Comparison of ENCODE assay signal across 8 mouse cellular contexts in genomic region chr10:60685764-60686640, GRCm38 (mm10). TPM values are rescaled to one million over a fixed set of nuclear protein-coding genes. Genes with fewer than 3 reads are reported as not detected.
DNase-seq lines count a peak whose midpoint lies in the region; ATAC-seq and TF ChIP-seq lines count a peak whose summit lies in the region.

No protein-coding gene starts in this region.

- ATAC-seq in lung, embryonic 16.5 days (ENCODE audit: low read depth) = no peak
- no peak for ATAC-seq in intestine, embryonic 16.5 days
- ATAC-seq in granulocyte monocyte progenitor cell, adult 5-6 weeks (replicated peaks; ENCODE audit: poor library complexity, severe bottlenecking) = no peak

- intact Hi-C loops in gastrocnemius, postnatal 36 days (cut with DNase I) = loop anchor here (2.0 kb wide), 1 partner anchor 153 kb away; no protein-coding TSS in a partner anchor

- TF ChIP-seq POLR2A in small intestine, adult 2 months (IDR thresholded peaks at IDR 0.05; ENCODE audit: low read depth, low read length) = no peak

- peak; percentile 18 to 56 for DNase-seq in adrenal gland, adult (ENCODE audit: inconsistent age in 2 of 2, low spot score in 1 of 2)
- DNase-seq in adrenal gland, postnatal 4 days (ENCODE audit: low spot score in 2 of 2) = no peak
- no peak for DNase-seq in lung, postnatal 10 days
- no peak for DNase-seq in gastrocnemius, postnatal 36 days

- H3K4me2 ChIP-seq in lung, embryonic 16.5 days (ENCODE audit: low read depth, low read length) = peak overlapping the region; percentile 100
- H3K4me2 ChIP-seq in intestine, embryonic 16.5 days (ENCODE audit: low read depth, low read length) = peak overlapping the region; percentile 99

- H3K4me1 ChIP-seq in lung, embryonic 16.5 days (replicated peaks; ENCODE audit: control insufficient read depth, insufficient read depth, low read length) = peaks cover 8% of the 10 kb centered on the region
- H3K4me1 ChIP-seq in intestine, embryonic 16.5 days (ENCODE audit: control insufficient read depth, insufficient read depth, low read length) = peaks cover 11% of the 10 kb centered on the region
- peaks cover 8% of the 10 kb centered on the region; the same call in 1 of the 2 replicates for H3K4me1 ChIP-seq in small intestine, adult 2 months (ENCODE audit: control insufficient read depth, insufficient read depth, insufficient read length, low read length)

- H3K9ac ChIP-seq in lung, embryonic 16.5 days (ENCODE audit: low read length) = no peak overlapping the region
- H3K9ac ChIP-seq in intestine, embryonic 16.5 days (ENCODE audit: low read depth, low read length) = no peak overlapping the region

- H3K27me3 ChIP-seq in lung, embryonic 16.5 days (ENCODE audit: control insufficient read depth, insufficient read depth, low read depth, low read length) = peaks cover 60% of the 10 kb centered on the region
- peaks cover 41% of the 10 kb centered on the region for H3K27me3 ChIP-seq in intestine, embryonic 16.5 days (replicated peaks; ENCODE audit: control insufficient read depth, insufficient read depth, low read length)
- peaks cover 32% of the 10 kb centered on the region for H3K27me3 ChIP-seq in small intestine, adult 2 months (ENCODE audit: control insufficient read depth, insufficient read depth, low read length)

- no peak overlapping the region for H3K27ac ChIP-seq in lung, embryonic 16.5 days (ENCODE audit: low read length)
- H3K27ac ChIP-seq in intestine, embryonic 16.5 days (ENCODE audit: low read length) = no peak overlapping the region
- no peak overlapping the region for H3K27ac ChIP-seq in small intestine, adult 2 months (ENCODE audit: insufficient read depth, low read depth, low read length)

- no peaks in the 10 kb centered on the region for H3K36me3 ChIP-seq in lung, embryonic 16.5 days (ENCODE audit: control insufficient read depth, insufficient read depth, low read length)
- no peaks in the 10 kb centered on the region for H3K36me3 ChIP-seq in intestine, embryonic 16.5 days (ENCODE audit: control insufficient read depth, insufficient read depth, low read length)
- H3K36me3 ChIP-seq in small intestine, adult 2 months (ENCODE audit: control insufficient read depth, insufficient read depth, low read length) = no peaks in the 10 kb centered on the region

- peak overlapping the region; percentile 69 for H3K4me3 ChIP-seq in lung, embryonic 16.5 days (ENCODE audit: low read length)
- peak overlapping the region; percentile 65 for H3K4me3 ChIP-seq in intestine, embryonic 16.5 days (ENCODE audit: low read length)
- H3K4me3 ChIP-seq in small intestine, adult 2 months (ENCODE audit: low read depth, low read length) = peak overlapping the region; percentile 58

- H3K9me3 ChIP-seq in lung, embryonic 16.5 days (ENCODE audit: control insufficient read depth, low read length) = no peaks in the 10 kb centered on the region
- no peaks in the 10 kb centered on the region for H3K9me3 ChIP-seq in intestine, embryonic 16.5 days (ENCODE audit: control insufficient read depth, low read length)

- TF ChIP-seq CTCF in small intestine, adult 2 months (IDR thresholded peaks at IDR 0.05; ENCODE audit: extremely low read depth, insufficient read length, insufficient replicate concordance, low read depth, low read length) = no peak

- 4% methylated on average over 50 of the region's 50 CpGs for WGBS in lung, embryonic 16.5 days
- WGBS in intestine, embryonic 16.5 days = 6% methylated on average over 50 of the region's 50 CpGs
- WGBS in small intestine, adult 2 months = 8% methylated on average over 50 of the region's 50 CpGs

RNA-seq across cellular contexts. Expression of gene Cdh23, which starts 10.3 kb away (rescaled TPM):
- total RNA-seq in adrenal gland, postnatal 4 days (2021) = 1 to 10 TPM; 1.5 to 2.2 TPM
- polyA plus RNA-seq in lung, embryonic 16.5 days (2015; fragmentation: Nextera tagmentation; extraction: Ambion mirVana) = 0.34 and 0.36 TPM in 2 replicates
- 0.33 and 0.67 TPM in 2 replicates for polyA plus RNA-seq in intestine, embryonic 16.5 days (2015; fragmentation: Nextera tagmentation; extraction: Ambion mirVana)
- polyA plus RNA-seq in small intestine, adult 2 months (2012; rRNA removed) = 0.33 and 0.35 TPM in 2 replicates
- total RNA-seq in gastrocnemius, postnatal 36 days (2021) = 1 to 10 TPM; 1.7 to 2.3 TPM
- 0.81 TPM in 1 of 2 replicates, not detected in the other for total RNA-seq in granulocyte monocyte progenitor cell, adult 5-6 weeks (2014; fragmentation: Nextera tagmentation)
- 0.13 TPM in 1 of 2 replicates, not detected in the other for total RNA-seq in granulocyte monocyte progenitor cell, adult 5-6 weeks (2017)

Comparison
In these comparisons a context has a peak if more than half of its experiments do, and no peak if none do; other contexts are left out.
1. DNase-seq: peak in adrenal gland, adult (2 of 2); none in adrenal gland, postnatal 4 days (0 of 2), lung, postnatal 10 days (single experiment) and gastrocnemius, postnatal 36 days (0 of 2).
2. Peak in every context shown above with its lines, with median percentiles within 50 percentile points of each other: H3K4me3 ChIP-seq.